Mouse (Mus musculus) midbrain, embryonic 11.5 days (tissue): ENCODE measurements at regions not wholly inside any gene's neighbourhood (a gene's known extent, or its start where the extent isn't known, plus 50 kb on each side); places are given as distances from the start of the nearest gene placed in this dataset.

Experiments used
- ATAC-seq: fragments of 200-750 bp; cut with Nextera tagmentation; 2 replicates; pipeline ENCODE4 v1.8.0; 2017; ENCODE audit warnings: moderate TSS enrichment, moderate library complexity; ENCODE audit not compliant: low FRiP score
- DNase-seq: peaks from one replicate; pipeline ENCODE4 v3.0.0; 2015; ENCODE audit warnings: low spot score; ENCODE audit errors: missing footprints
- H3K27ac ChIP-seq: fragments of 300-500 bp; sonication (generic); 2 replicates; pipeline ENCODE4 v1.5.1; 2014; ENCODE audit warnings: low read depth, low read length
- H3K27me3 ChIP-seq: fragments of 300-500 bp; sonication (generic); 2 replicates; pipeline ENCODE4 v1.6.1; 2014; ENCODE audit warnings: mild to moderate bottlenecking, low read length, moderate library complexity, mixed read lengths; ENCODE audit not compliant: control insufficient read depth, insufficient read depth
- H3K36me3 ChIP-seq: fragments of 300-500 bp; sonication (generic); 2 replicates; pipeline ENCODE4 v1.6.1; 2014; ENCODE audit warnings: mild to moderate bottlenecking, low read length, moderate library complexity, mixed read lengths; ENCODE audit not compliant: control insufficient read depth, insufficient read depth
- H3K4me1 ChIP-seq: fragments of 300-500 bp; sonication (generic); 2 replicates; pipeline ENCODE4 v1.6.1; 2014; ENCODE audit warnings: low read length; ENCODE audit not compliant: control insufficient read depth, insufficient read depth
- H3K4me2 ChIP-seq: fragments of 300-500 bp; sonication (generic); 2 replicates; pipeline ENCODE4 v1.6.1; 2014; ENCODE audit warnings: mild to moderate bottlenecking, moderate library complexity
- H3K4me3 ChIP-seq: fragments of 300-500 bp; sonication (generic); 2 replicates; pipeline ENCODE4 v1.5.1; 2014; ENCODE audit warnings: low read depth, low read length
- H3K9ac ChIP-seq: fragments of 300-500 bp; sonication (generic); 2 replicates; pipeline ENCODE4 v1.6.1; 2014; ENCODE audit warnings: low read length
- H3K9me3 ChIP-seq: fragments of 300-500 bp; sonication (generic); 2 replicates; pipeline ENCODE4 v1.6.1; 2016; ENCODE audit warnings: low read length; ENCODE audit not compliant: control insufficient read depth
- WGBS: fragments of 180-500 bp; shearing (Covaris S2); extraction: QIAGEN DNeasy Blood & Tissue Kit; methylation state at CpG from one replicate; pipeline ENCODE4 v1.1.7; 2014; 5-methylcytosine and 5-hydroxymethylcytosine counted together

DNA sequence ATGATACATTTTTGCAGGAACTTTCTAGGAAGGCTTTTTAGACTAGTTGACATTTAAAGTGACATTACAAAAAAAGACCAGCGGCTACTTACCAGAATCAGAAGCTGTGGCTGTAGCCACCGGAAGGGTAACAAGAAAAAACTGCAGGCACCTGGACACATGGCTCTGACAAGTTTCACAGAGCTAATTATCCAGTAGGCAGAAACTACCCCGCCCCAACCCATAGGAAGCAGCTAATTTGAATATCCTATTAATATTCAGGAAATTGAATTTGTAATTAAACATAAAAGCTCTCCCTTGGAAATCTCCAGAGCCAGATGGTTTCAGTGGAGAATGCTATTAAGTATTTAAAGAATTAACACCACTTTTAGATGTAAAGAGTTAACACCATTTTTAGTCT is 79.8 kb downstream of the Ramp3 start:
- no peak for DNase-seq
- 89% methylated on average over 3 of the region's 3 CpGs for WGBS
- no peak overlapping the region for H3K4me3 ChIP-seq

DNA sequence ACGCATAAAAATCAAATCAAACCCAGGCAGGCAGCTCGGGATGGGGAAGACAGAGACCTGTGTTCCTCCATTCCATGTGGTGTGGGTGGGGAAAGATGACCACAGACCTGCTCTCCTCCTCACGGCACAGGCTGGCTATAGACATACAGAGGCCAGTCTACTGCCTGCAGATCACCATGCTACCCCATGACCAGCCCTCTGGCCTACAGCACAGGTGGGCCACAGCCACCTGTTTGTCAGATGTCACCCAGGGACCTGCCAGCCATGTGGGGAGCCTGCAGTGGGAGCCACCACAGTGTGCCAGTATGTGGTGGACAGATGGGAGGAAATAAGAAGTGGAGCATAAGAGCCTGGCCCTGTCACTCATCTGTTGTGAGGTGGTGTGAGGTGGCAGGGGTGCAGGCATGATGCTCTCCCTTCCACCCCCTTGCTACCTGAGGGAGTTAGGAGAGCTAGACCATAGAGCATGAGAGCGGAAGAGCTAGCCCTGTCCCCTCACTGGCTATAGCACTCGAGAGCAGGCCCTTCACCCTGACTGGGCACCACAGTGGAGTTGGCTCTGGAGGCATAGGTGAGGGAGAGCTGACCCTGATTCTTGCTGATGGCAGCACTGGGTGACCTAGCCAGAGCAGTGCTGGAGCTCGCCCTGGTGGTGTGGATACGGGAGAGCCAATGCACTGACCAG is 76.6 kb downstream of the Ramp3 start:
- Histone ChIP-seq H3K9ac (no peak overlapping the region), H3K4me3 (no peak overlapping the region), H3K4me1 (no peaks in the 10 kb centered on the region), H3K27ac (no peak overlapping the region), H3K4me2 (no peak overlapping the region), H3K9me3 (no peaks in the 10 kb centered on the region), H3K36me3 (no peaks in the 10 kb centered on the region), H3K27me3 (no peaks in the 10 kb centered on the region)
- ATAC-seq (no peak), DNase-seq (no peak)
- WGBS: 88% methylated on average over 7 of the region's 7 CpGs

More for the DNA sequence above, 79.8 kb downstream of the Ramp3 start:
- ATAC-seq: no peak
- Histone ChIP-seq H3K27me3 (no peaks in the 10 kb centered on the region), H3K27ac (no peak overlapping the region), H3K9me3 (no peaks in the 10 kb centered on the region), H3K9ac (no peak overlapping the region), H3K36me3 (no peaks in the 10 kb centered on the region), H3K4me2 (no peak overlapping the region), H3K4me1 (no peaks in the 10 kb centered on the region)

DNA sequence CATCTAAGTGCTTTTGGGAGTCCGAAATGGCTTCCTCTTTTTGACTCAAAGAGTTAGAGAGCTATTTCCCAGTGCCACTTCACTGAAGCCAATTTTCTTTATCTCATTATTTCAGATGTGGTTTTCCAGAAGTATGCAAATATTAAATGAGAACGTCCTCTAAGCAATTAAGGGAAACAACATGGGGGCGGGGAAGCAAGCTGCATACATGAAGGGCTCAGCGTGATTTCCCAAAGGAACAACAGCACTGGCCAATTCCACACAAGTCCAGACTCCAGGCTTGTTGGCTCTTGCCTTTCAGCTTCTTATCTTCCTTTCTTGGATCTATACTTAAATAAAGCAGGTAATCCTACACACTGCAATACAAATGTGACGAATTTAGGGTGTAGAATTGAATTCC is 73.2 kb downstream of the Ramp3 start:
- Histone ChIP-seq H3K4me2 (no peak overlapping the region), H3K4me3 (no peak overlapping the region), H3K36me3 (no peaks in the 10 kb centered on the region), H3K27ac (no peak overlapping the region), H3K4me1 (no peaks in the 10 kb centered on the region), H3K27me3 (no peaks in the 10 kb centered on the region), H3K9ac (no peak overlapping the region), H3K9me3 (no peaks in the 10 kb centered on the region)
- WGBS: 87% methylated on average over 5 of the region's 5 CpGs
- ATAC-seq (no peak), DNase-seq (no peak)
